Mouse (Mus musculus): ENCODE measurements at regions not wholly inside any gene's neighbourhood (a gene's known extent, or its start where the extent isn't known, plus 50 kb on each side); places are given as distances from the start of the nearest gene placed in this dataset.

- DNase-seq (ENCODE audit: low read depth), result no peak
These were observed 58.6 kb upstream of the Dbx2 start for GRCm38 (mm10) chr15:95714408-95714807.

- no peak for DNase-seq (ENCODE audit: low read depth)
These were observed 60.2 kb upstream of the Dbx2 start for GRCm38 (mm10) chr15:95715941-95716340.

GRCm38 (mm10) chr15:95723699-95724098 is 66.9 kb upstream of the Ano6 start:
- no peak for DNase-seq (ENCODE audit: low read depth)

GRCm38 (mm10) chr15:95725866-95726265 is 64.8 kb upstream of the Ano6 start:
- peak; percentile 37 for DNase-seq (ENCODE audit: low read depth)

GRCm38 (mm10) chr15:95726516-95726915 is 64.1 kb upstream of the Ano6 start:
- no peak for DNase-seq (ENCODE audit: low read depth)

GRCm38 (mm10) chr15:95735746-95736145 is 54.9 kb upstream of the Ano6 start:
- DNase-seq (ENCODE audit: low read depth), result no peak

Data from fibroblast of lung, adult 2 months (primary cell).